Mouse (Mus musculus) layer of hippocampus, adult 9-11 months (tissue): Measurements from ENCODE around the gene Dpt.
"Not testable (repeated sequence)": the region's sequence is repeated elsewhere in the genome, so short reads cannot be mapped to it uniquely, and the experiment has no call there.

Source experiments
- DNase-seq: peaks from one replicate; pipeline ENCODE4 v3.0.0; 2022

Gene Dpt

GRCm38 (mm10) chr1:164821307-164821706, 24.9 kb downstream of the Dpt start:
- no peak for DNase-seq

- no peak for DNase-seq
These were observed 25.4 kb downstream of the Dpt start for GRCm38 (mm10) chr1:164821821-164822220.

- no peak for DNase-seq
These were observed 25.8 kb downstream of the Dpt start for GRCm38 (mm10) chr1:164822268-164822667.

- no peak for DNase-seq
These were observed 28.5 kb downstream of the Dpt start for GRCm38 (mm10) chr1:164824896-164825295.

GRCm38 (mm10) chr1:164829881-164830280, 33.4 kb downstream of the Dpt start:
- no peak for DNase-seq

- no peak for DNase-seq
These were observed 36.0 kb downstream of the Dpt start for GRCm38 (mm10) chr1:164832459-164832858.

- peak; percentile 42 for DNase-seq
These were observed 52.3 kb downstream of the Dpt start for GRCm38 (mm10) chr1:164848616-164849265.

GRCm38 (mm10) chr1:164855700-164856099, 59.3 kb downstream of the Dpt start:
- not testable (repeated sequence) for DNase-seq

- no peak for DNase-seq
These were observed 63.5 kb downstream of the Dpt start for GRCm38 (mm10) chr1:164859952-164860351.

- DNase-seq: no peak
These were observed 64.3 kb downstream of the Dpt start for GRCm38 (mm10) chr1:164860782-164861181.

GRCm38 (mm10) chr1:164861501-164861900, 65.1 kb downstream of the Dpt start:
- no peak for DNase-seq

- DNase-seq: no peak
These were observed 66.8 kb downstream of the Dpt start for GRCm38 (mm10) chr1:164862946-164863883.

- DNase-seq: no peak
These were observed 68.2 kb downstream of the Dpt start for GRCm38 (mm10) chr1:164864666-164865065.

- no peak for DNase-seq
These were observed 74.2 kb downstream of the Dpt start for GRCm38 (mm10) chr1:164870694-164871093.
